Mouse (Mus musculus): ENCODE measurements around the gene Akr1cl. TPM values are rescaled to one million over a fixed set of nuclear protein-coding genes. Genes with fewer than 3 reads are reported as not detected.

Akr1cl gene
- polyA plus RNA-seq, 1 experiment from 2014 or later = 0.24 TPM

- Histone ChIP-seq H3K4me1 (no peaks in the 10 kb centered on the region), H3K36me3 (no peaks in the 10 kb centered on the region)
- WGBS = 42% methylated on average over 7 of the region's 7 CpGs
Measured at GRCm38 (mm10) chr1:64986120-64986519, 46.4 kb downstream of the Akr1cl start.

GRCm38 (mm10) chr1:64983247-64983646 lies 49.3 kb downstream of the Akr1cl start:
- 78% methylated on average over 3 of the region's 3 CpGs for WGBS
- no peaks in the 10 kb centered on the region for H3K27me3 ChIP-seq

More at GRCm38 (mm10) chr1:64986120-64986519, 46.4 kb downstream of the Akr1cl start:
- ATAC-seq (ENCODE audit: insufficient number of reproducible peaks, low FRiP score, low TSS enrichment, low read depth) = no peak
- no peaks in the 10 kb centered on the region for H3K27me3 ChIP-seq
- no peak overlapping the region for H3K4me2 ChIP-seq
- H3K27ac ChIP-seq = no peak overlapping the region
- no peaks in the 10 kb centered on the region for H3K9me3 ChIP-seq
- no peak overlapping the region for H3K4me3 ChIP-seq
- H3K9ac ChIP-seq = no peak overlapping the region

GRCm38 (mm10) chr1:64978321-64978799 lies 54.2 kb downstream of the Akr1cl start:
- 69% methylated on average over 7 of the region's 7 CpGs for WGBS

More at GRCm38 (mm10) chr1:64983247-64983646, 49.3 kb downstream of the Akr1cl start:
- Histone ChIP-seq H3K4me1 (no peaks in the 10 kb centered on the region), H3K4me3 (no peak overlapping the region), H3K27ac (no peak overlapping the region), H3K9ac (no peak overlapping the region), H3K9me3 (no peaks in the 10 kb centered on the region), H3K4me2 (no peak overlapping the region), H3K36me3 (no peaks in the 10 kb centered on the region)
- ATAC-seq (ENCODE audit: insufficient number of reproducible peaks, low FRiP score, low TSS enrichment, low read depth) = no peak

GRCm38 (mm10) chr1:64975346-64975745 lies 57.2 kb downstream of the Akr1cl start:
- Histone ChIP-seq H3K4me2 (no peak overlapping the region), H3K4me3 (no peak overlapping the region), H3K9me3 (no peaks in the 10 kb centered on the region), H3K27me3 (no peaks in the 10 kb centered on the region), H3K4me1 (no peaks in the 10 kb centered on the region), H3K9ac (no peak overlapping the region), H3K27ac (no peak overlapping the region), H3K36me3 (no peaks in the 10 kb centered on the region)
- 28% methylated on average over 7 of the region's 7 CpGs for WGBS
- no peak for ATAC-seq (ENCODE audit: insufficient number of reproducible peaks, low FRiP score, low TSS enrichment, low read depth)

More at GRCm38 (mm10) chr1:64978321-64978799, 54.2 kb downstream of the Akr1cl start:
- no peak overlapping the region for H3K9ac ChIP-seq
- no peaks in the 10 kb centered on the region for H3K9me3 ChIP-seq
- ATAC-seq (ENCODE audit: insufficient number of reproducible peaks, low FRiP score, low TSS enrichment, low read depth) = no peak
- no peak overlapping the region for H3K4me2 ChIP-seq
- no peaks in the 10 kb centered on the region for H3K27me3 ChIP-seq
- H3K27ac ChIP-seq = no peak overlapping the region
- H3K4me3 ChIP-seq = no peak overlapping the region
- H3K4me1 ChIP-seq = no peaks in the 10 kb centered on the region
- no peaks in the 10 kb centered on the region for H3K36me3 ChIP-seq

GRCm38 (mm10) chr1:64970685-64971084 lies 61.9 kb downstream of the Akr1cl start:
- Histone ChIP-seq H3K27ac (no peak overlapping the region), H3K4me1 (no peaks in the 10 kb centered on the region), H3K9me3 (no peaks in the 10 kb centered on the region; the same call in 1 of the 2 replicates), H3K4me2 (no peak overlapping the region), H3K36me3 (no peaks in the 10 kb centered on the region), H3K4me3 (no peak overlapping the region), H3K9ac (no peak overlapping the region), H3K27me3 (no peaks in the 10 kb centered on the region)
- WGBS = 64% methylated on average over 5 of the region's 5 CpGs
- ATAC-seq (ENCODE audit: insufficient number of reproducible peaks, low FRiP score, low TSS enrichment, low read depth) = no peak

Other genes with a start within 250 kb of the Akr1cl start
- 5.4 and 6.6 TPM in 2 replicates for gene Plekhm3, start 75.9 kb downstream of the Akr1cl start, polyA plus RNA-seq (2015; fragmentation: Nextera tagmentation; extraction: Ambion mirVana)
- not detected in 2 replicates for gene Cryge, start 18.4 kb upstream of the Akr1cl start, polyA plus RNA-seq (2015; fragmentation: Nextera tagmentation; extraction: Ambion mirVana)
- not detected in 2 replicates for gene Crygd, start 30.7 kb upstream of the Akr1cl start, polyA plus RNA-seq (2015; fragmentation: Nextera tagmentation; extraction: Ambion mirVana)
- gene Crygc, start 40.9 kb upstream of the Akr1cl start, polyA plus RNA-seq (2015; fragmentation: Nextera tagmentation; extraction: Ambion mirVana) = not detected in 2 replicates
- not detected in 2 replicates for gene Crygb, start 49.5 kb upstream of the Akr1cl start, polyA plus RNA-seq (2015; fragmentation: Nextera tagmentation; extraction: Ambion mirVana)
- gene Cryga, start 70.6 kb upstream of the Akr1cl start, polyA plus RNA-seq (2015; fragmentation: Nextera tagmentation; extraction: Ambion mirVana) = not detected in 2 replicates
- not detected in 2 replicates for gene Gm28845, start 86.8 kb upstream of the Akr1cl start, polyA plus RNA-seq (2015; fragmentation: Nextera tagmentation; extraction: Ambion mirVana)
- gene D630023F18Rik, start 90.5 kb upstream of the Akr1cl start, polyA plus RNA-seq (2015; fragmentation: Nextera tagmentation; extraction: Ambion mirVana) = 0.35 and 0.47 TPM in 2 replicates
- gene Idh1, start 153.7 kb upstream of the Akr1cl start, polyA plus RNA-seq (2015; fragmentation: Nextera tagmentation; extraction: Ambion mirVana) = 117 and 122 TPM in 2 replicates
- 10.2 and 11.4 TPM in 2 replicates for gene Pikfyve, start 153.9 kb upstream of the Akr1cl start, polyA plus RNA-seq (2015; fragmentation: Nextera tagmentation; extraction: Ambion mirVana)
- 0.35 and 0.50 TPM in 2 replicates for gene Pth2r, start 249.3 kb upstream of the Akr1cl start, polyA plus RNA-seq (2015; fragmentation: Nextera tagmentation; extraction: Ambion mirVana)

All from limb, embryonic 15.5 days (tissue).